ENCODE assay signal across 9 mouse cellular contexts in genomic region chr12:117085661-117086335, GRCm38 (mm10).
DNase-seq lines count a peak whose midpoint lies in the region.
"Had no signal": no experiment of that assay in that cellular context is flagged by ENCODE, and none has a peak within 500 bp of the region (broad histone marks: within the 10 kb centered on the region; RNA-seq: fewer than 3 reads in every experiment).

No protein-coding gene starts in this region.

- peak; percentile 55 for DNase-seq in heart, postnatal 4 days
- no peak for DNase-seq in heart, embryonic 10.5 days (ENCODE audit: low spot score)
- peak; percentile 60 for DNase-seq in adrenal gland, adult 2 months
- peak; percentile 14 for DNase-seq in adrenal gland, postnatal 25 days
- DNase-seq in layer of hippocampus, adult 8-10 months (ENCODE audit: low spot score in 2 of 2), result peak; percentile 49 to 69
- DNase-seq in c-Kit-positive CD71-positive TER-119-positive erythroid progenitor cells, embryonic 14.5 days (ENCODE audit: low spot score), result no peak
- DNase-seq in ovary, adult 18-20 months (ENCODE audit: low spot score), result no peak
- DNase-seq: liver, postnatal 0 days had no signal

- H3K9me3 ChIP-seq in heart, embryonic 10.5 days, result no peaks in the 10 kb centered on the region

- H3K4me3 ChIP-seq in heart, embryonic 10.5 days, result no peak overlapping the region

- no peaks in the 10 kb centered on the region for H3K27me3 ChIP-seq in heart, embryonic 10.5 days (ENCODE audit: insufficient read depth, poor library complexity, severe bottlenecking)

- no peaks in the 10 kb centered on the region for H3K4me1 ChIP-seq in heart, embryonic 10.5 days

- H3K27ac ChIP-seq in heart, embryonic 10.5 days, result no peak overlapping the region

- H3K36me3 ChIP-seq in heart, embryonic 10.5 days, result no peaks in the 10 kb centered on the region
- H3K36me3 ChIP-seq: G1E had no signal

- WGBS in heart, embryonic 10.5 days, result 66% methylated on average over 1 of the region's 1 CpGs

Comparison
In these comparisons a context has a peak if more than half of its experiments do, and no peak if none do; other contexts are left out.
1. DNase-seq: peak in heart, postnatal 4 days (single experiment), adrenal gland, adult 2 months (single experiment), adrenal gland, postnatal 25 days (single experiment) and layer of hippocampus, adult 8-10 months (2 of 2); none in heart, embryonic 10.5 days (single experiment), c-Kit-positive CD71-positive TER-119-positive erythroid progenitor cells, embryonic 14.5 days (single experiment) and ovary, adult 18-20 months (single experiment).